Mouse (Mus musculus): ENCODE measurements around the gene Tex2. TPM values are rescaled to one million over a fixed set of nuclear protein-coding genes. Genes with fewer than 3 reads are reported as not detected.
"Not testable (repeated sequence)": the region's sequence is repeated elsewhere in the genome, so short reads cannot be mapped to it uniquely, and the experiment has no call there.

Tex2 gene
- polyA plus RNA-seq (2015; fragmentation: Nextera tagmentation; extraction: Ambion mirVana): 24.0 and 27.3 TPM in 2 replicates

DNA sequence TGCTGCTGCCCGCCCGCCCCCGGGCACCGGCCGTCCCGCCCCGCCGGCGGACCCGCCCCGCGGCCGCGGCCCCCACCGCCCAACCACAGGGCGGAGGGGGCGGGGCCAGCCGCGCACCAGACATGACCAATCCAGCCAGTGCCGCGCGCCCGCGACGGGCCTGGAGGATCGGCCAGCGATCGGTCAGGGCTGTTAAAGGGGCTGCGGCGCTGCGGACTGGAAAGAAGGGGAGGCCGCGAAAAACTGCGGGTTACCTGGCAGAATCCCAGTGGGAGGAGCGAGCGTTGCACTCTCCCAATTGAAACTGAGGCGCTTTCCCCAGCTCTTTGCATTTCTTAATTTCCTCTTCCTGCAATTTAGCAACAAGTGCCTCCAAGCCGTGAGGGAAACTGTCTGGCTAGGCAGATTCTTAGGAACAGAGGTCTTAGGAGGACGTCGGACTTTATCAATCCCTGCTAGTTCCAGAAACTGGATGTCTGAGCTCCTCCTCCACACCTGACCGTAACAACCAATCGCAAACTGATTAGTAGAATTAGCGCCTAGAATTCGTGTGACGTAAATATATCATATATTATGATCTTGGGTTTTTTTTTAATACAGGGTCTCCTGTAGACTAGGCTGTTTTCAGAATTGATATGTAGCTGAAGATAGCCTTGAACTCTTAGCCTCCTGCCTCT, at the start of gene Tex2:
Tex2 (minus strand) TSS at position 463 of the 677 bp plus-strand sequence.
- Histone ChIP-seq H3K9ac (peak within 1 kb of the TSS; percentile 94), H3K4me2 (peak within 1 kb of the TSS; percentile 93), H3K4me1 (replicated peaks) (peaks cover 27% of the 10 kb centered on the region), H3K9me3 (no peaks in the 10 kb centered on the region), H3K4me3 (peak within 1 kb of the TSS; percentile 99), H3K36me3 (no peaks in the 10 kb centered on the region), H3K27me3 (peaks cover 4% of the 10 kb centered on the region; the same call in 1 of the 2 replicates), H3K27ac (replicated peaks) (peak within 1 kb of the TSS; percentile 86)
- ATAC-seq (ENCODE audit: low read depth): peak; percentile 97
- under 1% methylated on average over 45 of the region's 45 CpGs for WGBS

DNA sequence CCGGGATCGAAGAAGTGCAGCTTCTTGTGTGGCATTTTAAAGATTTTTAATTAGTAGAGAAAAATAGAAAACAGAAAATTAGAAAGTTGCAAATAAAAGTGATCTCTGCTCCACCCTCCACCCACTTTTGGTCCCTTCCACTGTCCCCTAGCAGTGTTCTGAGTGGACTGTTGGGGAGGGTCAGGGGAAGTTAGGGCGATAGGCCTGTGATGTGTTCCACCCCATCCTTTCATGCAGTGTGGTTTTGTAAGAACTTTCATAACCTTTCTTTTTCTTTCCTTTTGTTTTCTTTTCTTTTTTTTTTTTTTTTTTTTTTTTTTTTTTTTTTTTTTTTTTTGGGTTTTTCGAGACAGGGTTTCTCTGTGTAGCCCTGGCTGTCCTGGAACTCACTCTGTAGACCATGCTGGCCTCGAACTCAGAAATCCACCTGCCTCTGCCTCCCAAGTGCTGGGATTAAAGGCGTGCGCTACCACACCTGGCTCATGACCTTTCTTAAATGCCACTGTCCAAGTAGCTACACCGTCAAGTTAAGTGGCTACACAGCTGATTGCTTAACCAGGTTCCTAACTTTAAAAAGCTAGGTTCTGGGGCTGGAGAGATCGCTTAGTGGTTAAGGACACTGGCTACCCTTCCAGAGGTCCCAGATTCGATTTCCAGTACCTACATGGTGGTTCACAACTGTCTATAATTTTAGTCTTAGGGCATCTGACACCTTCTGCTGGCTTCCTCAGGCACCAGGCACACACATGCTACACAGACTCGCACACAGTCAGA, 49.6 kb upstream of the Tex2 start:
- no peak overlapping the region for H3K27ac ChIP-seq (replicated peaks)
- H3K4me3 ChIP-seq: no peak overlapping the region
- no peaks in the 10 kb centered on the region for H3K36me3 ChIP-seq
- H3K9ac ChIP-seq: no peak overlapping the region
- no peaks in the 10 kb centered on the region for H3K27me3 ChIP-seq
- H3K9me3 ChIP-seq: no peaks in the 10 kb centered on the region
- 91% methylated on average over 10 of the region's 11 CpGs for WGBS
- H3K4me1 ChIP-seq (replicated peaks): peaks cover 31% of the 10 kb centered on the region
- ATAC-seq (ENCODE audit: low read depth): no peak
- H3K4me2 ChIP-seq: no peak overlapping the region

DNA sequence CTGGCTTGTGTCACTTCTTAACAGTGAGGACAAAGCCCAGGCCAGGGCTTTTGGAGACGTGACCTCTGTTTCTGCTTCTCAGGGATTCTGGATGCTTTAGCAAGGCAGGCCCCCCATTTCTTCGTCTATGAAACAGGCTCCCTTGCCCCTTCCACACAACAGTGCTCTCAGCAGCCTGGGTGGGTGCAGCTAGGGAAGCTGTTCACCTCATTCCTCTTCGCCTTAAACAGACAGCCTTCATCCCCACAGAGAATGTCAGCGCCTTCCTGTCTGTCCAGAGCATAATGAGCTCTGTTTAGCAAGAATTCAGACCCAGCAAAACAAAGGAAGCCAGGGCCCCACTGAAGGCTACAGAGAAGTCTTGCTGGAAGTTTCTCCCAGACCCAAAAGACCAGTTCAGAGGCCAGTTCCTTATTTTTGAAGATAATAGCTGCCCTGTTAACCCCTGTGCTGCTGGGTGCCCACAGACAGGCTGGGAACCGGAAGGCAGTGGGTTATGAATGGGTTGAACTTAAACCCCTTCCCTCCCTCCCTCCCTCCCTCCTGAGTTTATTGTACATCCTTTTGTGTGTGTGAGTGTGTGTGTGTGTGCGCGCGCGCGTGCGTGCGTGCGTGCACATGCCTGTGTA, 47.3 kb upstream of the Tex2 start:
- H3K27ac ChIP-seq (replicated peaks): peak overlapping the region; percentile 81
- H3K36me3 ChIP-seq: no peaks in the 10 kb centered on the region
- no peak overlapping the region for H3K9ac ChIP-seq
- peaks cover 36% of the 10 kb centered on the region for H3K4me1 ChIP-seq (replicated peaks)
- 44% methylated on average over 13 of the region's 13 CpGs for WGBS
- H3K27me3 ChIP-seq: no peaks in the 10 kb centered on the region
- ATAC-seq (ENCODE audit: low read depth): no peak
- H3K4me2 ChIP-seq: no peak overlapping the region
- no peak overlapping the region for H3K4me3 ChIP-seq
- no peaks in the 10 kb centered on the region for H3K9me3 ChIP-seq

DNA sequence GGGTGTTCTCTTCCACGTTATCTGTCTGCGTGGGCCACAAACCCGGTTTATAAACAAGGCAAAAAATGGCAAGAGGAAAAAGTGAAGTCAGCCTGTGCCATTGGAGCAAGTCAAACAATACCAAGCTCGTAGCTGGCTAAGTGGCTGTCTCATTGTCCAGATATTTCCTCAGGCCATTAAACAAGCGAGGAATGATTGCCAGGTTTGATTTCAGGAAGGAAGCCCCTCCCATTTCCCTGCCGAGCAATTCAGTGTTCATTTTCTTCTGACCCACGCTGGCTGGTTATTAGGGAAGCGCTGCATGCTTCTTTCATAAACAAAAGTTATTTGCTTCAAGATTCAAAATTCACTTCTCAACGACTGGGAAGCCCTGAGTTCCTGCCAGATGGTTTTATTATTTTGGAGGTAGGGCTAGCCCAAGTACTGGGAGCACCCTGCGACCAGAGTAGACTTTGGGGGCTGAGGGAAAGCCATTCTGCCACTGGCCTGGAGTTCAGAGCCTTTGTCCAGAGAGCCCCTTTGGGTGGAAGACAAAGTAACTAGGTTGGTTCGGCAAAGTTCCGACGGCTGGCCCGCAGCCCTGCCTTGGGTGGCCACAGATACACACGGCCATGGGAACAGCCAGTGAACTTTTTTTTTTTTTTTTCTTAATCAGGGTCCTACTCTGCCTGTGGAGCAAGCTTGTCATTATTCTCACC, 46.5 kb upstream of the Tex2 start:
- no peak for ATAC-seq (ENCODE audit: low read depth)
- Histone ChIP-seq H3K4me3 (no peak overlapping the region), H3K27ac (replicated peaks) (peak overlapping the region; percentile 81), H3K9ac (no peak overlapping the region), H3K4me2 (no peak overlapping the region), H3K27me3 (no peaks in the 10 kb centered on the region), H3K9me3 (no peaks in the 10 kb centered on the region), H3K36me3 (no peaks in the 10 kb centered on the region), H3K4me1 (replicated peaks) (peaks cover 36% of the 10 kb centered on the region)
- 51% methylated on average over 15 of the region's 15 CpGs for WGBS

DNA sequence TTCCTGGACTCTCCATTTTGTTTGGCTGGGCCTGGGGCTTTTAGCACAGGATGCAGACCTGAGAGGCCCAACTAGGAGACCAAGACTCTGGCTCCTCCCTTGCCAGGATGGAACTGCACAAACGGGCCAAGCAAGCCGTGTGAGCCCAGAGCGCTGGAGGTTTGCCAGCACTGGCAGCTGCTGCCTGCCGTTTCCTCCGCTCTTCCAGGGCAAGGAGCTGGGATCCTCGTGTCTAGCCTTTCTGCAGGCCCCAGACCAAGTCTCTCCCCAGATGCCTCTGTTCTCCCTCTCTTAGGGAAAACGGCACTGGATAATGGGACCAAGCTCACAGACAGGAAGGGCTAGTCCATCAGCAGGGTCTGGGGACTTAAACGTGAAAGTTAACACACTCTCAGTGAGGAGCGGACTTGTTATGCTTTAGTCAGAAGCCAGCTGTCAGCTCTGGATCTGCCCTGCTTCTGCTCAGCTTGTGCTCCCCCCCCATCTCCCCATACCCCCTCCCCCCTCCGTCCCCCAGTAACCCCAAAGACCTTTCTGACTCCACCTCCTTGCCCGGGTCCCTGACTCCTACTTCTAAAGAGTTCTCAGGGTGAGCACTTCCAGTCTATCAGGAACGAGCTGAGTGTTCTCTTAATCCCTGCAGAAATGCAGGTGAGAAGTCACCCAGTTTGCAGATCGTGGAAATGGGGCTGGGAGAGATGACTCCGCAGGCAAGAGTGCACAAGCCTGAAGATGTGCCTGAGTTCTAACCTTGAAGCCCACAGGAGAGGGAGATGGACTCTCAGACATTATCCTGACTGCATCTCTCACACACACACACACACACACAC, 45.0 kb upstream of the Tex2 start:
- no peak overlapping the region for H3K4me2 ChIP-seq
- H3K27me3 ChIP-seq: no peaks in the 10 kb centered on the region
- H3K4me3 ChIP-seq: no peak overlapping the region
- no peaks in the 10 kb centered on the region for H3K36me3 ChIP-seq
- 27% methylated on average over 14 of the region's 14 CpGs for WGBS
- no peaks in the 10 kb centered on the region for H3K9me3 ChIP-seq
- H3K4me1 ChIP-seq (replicated peaks): peaks cover 36% of the 10 kb centered on the region
- H3K27ac ChIP-seq (replicated peaks): peak overlapping the region; percentile 77
- ATAC-seq (ENCODE audit: low read depth): peak; percentile 81
- peak overlapping the region; percentile 0 for H3K9ac ChIP-seq

DNA sequence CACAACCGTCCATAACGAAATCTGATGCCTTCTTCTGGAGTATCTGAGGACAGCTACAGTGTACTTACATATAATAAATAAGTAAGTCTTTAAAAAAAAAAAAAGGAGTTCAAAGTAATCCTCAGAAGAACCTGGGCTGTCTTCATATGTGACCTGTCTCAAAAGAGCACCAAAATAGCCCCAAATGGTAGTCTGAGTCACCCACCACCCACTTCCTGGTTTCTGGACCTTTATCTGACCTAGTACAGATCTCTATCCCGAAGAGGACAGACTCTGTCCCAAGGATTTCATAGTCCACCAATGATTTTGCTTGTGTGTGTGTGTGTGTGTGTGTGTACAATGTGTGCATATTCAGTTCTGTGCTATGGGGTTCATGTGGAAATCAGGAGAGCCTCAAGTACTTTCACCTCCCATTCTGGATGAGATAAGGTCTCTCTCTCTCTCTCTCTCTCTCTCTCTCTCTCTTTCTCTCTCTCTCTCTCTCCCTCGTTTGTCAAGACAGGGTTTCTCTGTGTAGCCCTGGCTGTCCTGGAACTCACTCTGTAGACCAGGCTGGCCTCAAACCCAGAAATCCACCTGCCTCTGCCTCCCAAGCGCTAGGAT, 43.8 kb upstream of the Tex2 start:
- peaks cover 36% of the 10 kb centered on the region for H3K4me1 ChIP-seq (replicated peaks)
- not testable (repeated sequence) for H3K9ac ChIP-seq; H3K27me3 ChIP-seq; H3K4me2 ChIP-seq; H3K27ac ChIP-seq (replicated peaks); ATAC-seq (ENCODE audit: low read depth); H3K36me3 ChIP-seq; H3K4me3 ChIP-seq; H3K9me3 ChIP-seq
- 88% methylated on average over 5 of the region's 5 CpGs for WGBS

DNA sequence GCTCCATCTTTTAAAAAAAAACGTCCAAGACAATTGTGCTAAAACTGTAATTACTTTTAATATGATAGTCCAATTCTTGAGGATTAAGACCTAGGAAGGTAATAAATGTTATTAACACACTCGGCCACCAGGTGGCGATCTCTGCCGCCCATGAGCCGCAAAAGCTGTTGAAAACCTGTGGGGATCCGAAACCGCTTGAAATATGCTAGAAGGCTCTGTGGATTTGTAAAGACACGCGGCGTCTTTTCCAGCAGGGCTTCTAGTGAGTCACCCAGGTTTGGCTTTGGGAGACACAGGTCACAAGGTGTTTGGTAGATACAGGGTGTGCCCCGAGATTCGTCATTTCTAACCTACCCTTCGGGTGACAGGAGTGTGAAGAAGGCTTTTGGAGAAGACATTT, 35.1 kb upstream of the Tex2 start:
- Histone ChIP-seq H3K36me3 (no peaks in the 10 kb centered on the region), H3K4me1 (replicated peaks) (no peaks in the 10 kb centered on the region), H3K9ac (no peak overlapping the region), H3K9me3 (no peaks in the 10 kb centered on the region), H3K27me3 (no peaks in the 10 kb centered on the region), H3K4me2 (no peak overlapping the region), H3K27ac (replicated peaks) (no peak overlapping the region), H3K4me3 (no peak overlapping the region)
- ATAC-seq (ENCODE audit: low read depth): no peak
- WGBS: 28% methylated on average over 13 of the region's 13 CpGs

DNA sequence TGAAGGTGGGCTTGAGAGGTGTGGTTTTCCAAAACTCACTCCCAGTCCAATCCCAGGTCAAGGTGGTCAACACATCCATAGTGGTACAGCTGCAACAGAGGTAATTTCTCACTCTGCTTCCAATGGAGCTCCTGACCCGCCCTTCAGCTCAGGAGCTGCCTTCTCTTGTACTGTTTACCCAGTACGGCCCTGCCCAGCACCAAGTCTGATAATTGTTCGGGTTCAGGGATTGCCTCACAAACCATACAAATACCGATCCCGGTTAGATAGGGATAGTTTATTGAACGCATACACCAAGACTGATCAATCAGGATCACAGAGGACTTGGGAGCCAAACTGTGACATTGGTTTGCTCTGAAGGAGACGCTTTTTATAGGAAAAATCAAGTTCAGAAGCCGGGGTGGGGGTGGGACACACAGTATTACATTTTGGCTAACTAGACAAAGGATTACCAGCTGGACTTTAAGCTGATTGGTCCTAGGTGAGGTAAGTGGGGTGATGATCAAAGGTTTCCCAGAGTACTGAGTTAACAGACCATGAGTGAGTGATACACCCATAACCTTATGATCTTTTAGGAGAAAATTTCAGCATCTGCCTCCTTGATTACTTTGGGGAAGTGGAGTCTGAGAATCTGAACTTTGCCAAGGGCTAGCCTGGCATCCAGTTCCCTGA, 29.9 kb upstream of the Tex2 start:
- Histone ChIP-seq H3K27me3 (peaks cover 9% of the 10 kb centered on the region; the same call in 1 of the 2 replicates), H3K4me3 (no peak overlapping the region), H3K4me1 (replicated peaks) (peaks cover 12% of the 10 kb centered on the region), H3K36me3 (no peaks in the 10 kb centered on the region), H3K9ac (no peak overlapping the region), H3K27ac (replicated peaks) (no peak overlapping the region), H3K9me3 (no peaks in the 10 kb centered on the region), H3K4me2 (no peak overlapping the region)
- WGBS: 80% methylated on average over 8 of the region's 8 CpGs
- no peak for ATAC-seq (ENCODE audit: low read depth)

DNA sequence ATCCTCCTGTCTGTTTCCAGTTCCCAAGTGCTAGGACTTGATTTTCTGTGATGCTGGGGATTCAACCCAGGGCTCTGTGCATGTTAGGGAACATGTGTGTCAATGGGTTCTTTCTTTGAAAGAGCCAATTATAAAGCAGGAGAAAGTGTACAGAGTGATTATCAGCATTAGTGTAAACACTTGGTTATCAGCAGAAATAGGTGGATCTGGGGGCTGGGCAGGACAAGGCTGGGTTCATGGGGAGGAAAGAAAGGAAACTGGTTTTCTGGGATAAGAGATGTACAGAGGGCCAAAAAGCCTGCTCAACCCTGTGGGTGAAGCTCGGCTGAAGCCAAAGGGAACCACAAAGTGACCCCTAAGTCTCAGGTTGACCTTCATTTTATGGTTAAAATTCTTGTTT, 28.4 kb upstream of the Tex2 start:
- Histone ChIP-seq H3K9ac (no peak overlapping the region), H3K4me3 (no peak overlapping the region), H3K4me1 (replicated peaks) (peaks cover 16% of the 10 kb centered on the region), H3K27ac (replicated peaks) (no peak overlapping the region), H3K27me3 (peaks cover 9% of the 10 kb centered on the region; the same call in 1 of the 2 replicates), H3K9me3 (no peaks in the 10 kb centered on the region), H3K36me3 (no peaks in the 10 kb centered on the region), H3K4me2 (no peak overlapping the region)
- WGBS: 80% methylated on average over 1 of the region's 1 CpGs
- ATAC-seq (ENCODE audit: low read depth): no peak

DNA sequence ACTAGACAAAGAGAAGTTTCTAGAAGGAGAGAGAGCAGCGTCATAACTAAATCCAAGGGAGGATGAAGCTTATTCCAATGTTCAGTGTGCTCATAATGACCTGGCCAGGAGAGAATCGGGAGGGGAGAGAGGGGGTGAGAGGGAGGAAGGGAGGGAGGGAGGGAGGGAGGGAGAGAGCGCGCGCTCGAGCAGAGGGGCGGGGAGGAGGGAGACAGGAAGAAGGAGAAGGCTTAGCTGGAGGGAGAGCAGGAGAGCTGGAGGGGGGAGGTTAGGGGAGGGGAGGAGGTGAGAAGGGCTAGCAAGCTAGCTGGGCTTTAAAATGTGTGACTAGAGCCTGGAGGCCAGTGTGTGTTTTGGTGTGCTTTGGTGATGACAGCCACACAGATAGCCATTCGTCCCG, 26.8 kb upstream of the Tex2 start:
- ATAC-seq (ENCODE audit: low read depth): no peak
- no peak overlapping the region for H3K4me2 ChIP-seq
- 36% methylated on average over 9 of the region's 9 CpGs for WGBS
- H3K9me3 ChIP-seq: no peaks in the 10 kb centered on the region
- H3K4me3 ChIP-seq: no peak overlapping the region
- H3K27me3 ChIP-seq: peaks cover 9% of the 10 kb centered on the region; the same call in 1 of the 2 replicates
- H3K9ac ChIP-seq: no peak overlapping the region
- H3K4me1 ChIP-seq (replicated peaks): peaks cover 16% of the 10 kb centered on the region
- no peak overlapping the region for H3K27ac ChIP-seq (replicated peaks)
- no peaks in the 10 kb centered on the region for H3K36me3 ChIP-seq

DNA sequence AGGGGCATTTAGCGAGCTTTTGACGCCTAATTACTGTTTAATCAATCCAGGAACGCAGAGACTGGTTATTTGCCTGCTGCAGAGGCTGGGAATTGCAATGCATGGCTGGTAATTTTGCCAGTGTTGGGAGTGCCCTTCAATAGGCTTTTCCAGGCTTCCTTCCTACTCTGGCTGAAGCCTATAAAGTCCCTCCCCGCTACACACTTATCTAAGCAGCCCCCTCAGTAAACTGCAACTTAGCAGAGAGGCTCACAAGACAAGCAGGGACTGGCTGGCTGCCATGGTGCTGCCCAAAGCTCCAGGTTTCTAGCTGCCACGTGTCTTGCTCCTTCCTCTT, 26.1 kb upstream of the Tex2 start:
- no peaks in the 10 kb centered on the region for H3K36me3 ChIP-seq
- no peak overlapping the region for H3K4me3 ChIP-seq
- no peaks in the 10 kb centered on the region for H3K9me3 ChIP-seq
- H3K27ac ChIP-seq (replicated peaks): no peak overlapping the region
- ATAC-seq (ENCODE audit: low read depth): no peak
- peaks cover 9% of the 10 kb centered on the region; the same call in 1 of the 2 replicates for H3K27me3 ChIP-seq
- H3K4me2 ChIP-seq: no peak overlapping the region
- WGBS: 15% methylated on average over 5 of the region's 5 CpGs
- peaks cover 16% of the 10 kb centered on the region for H3K4me1 ChIP-seq (replicated peaks)
- H3K9ac ChIP-seq: no peak overlapping the region

Measured in neural tube, embryonic 13.5 days (tissue).